Mouse (Mus musculus) lung, adult 18-20 months (tissue): ENCODE data around the gene Kif26b.

Experiments
- DNase-seq, 2 experiments: peaks; one replicate each; pipeline ENCODE4 v3.0.0; 2022; ENCODE audit warnings: mixed read lengths in 2 of 2

Gene Kif26b

DNA sequence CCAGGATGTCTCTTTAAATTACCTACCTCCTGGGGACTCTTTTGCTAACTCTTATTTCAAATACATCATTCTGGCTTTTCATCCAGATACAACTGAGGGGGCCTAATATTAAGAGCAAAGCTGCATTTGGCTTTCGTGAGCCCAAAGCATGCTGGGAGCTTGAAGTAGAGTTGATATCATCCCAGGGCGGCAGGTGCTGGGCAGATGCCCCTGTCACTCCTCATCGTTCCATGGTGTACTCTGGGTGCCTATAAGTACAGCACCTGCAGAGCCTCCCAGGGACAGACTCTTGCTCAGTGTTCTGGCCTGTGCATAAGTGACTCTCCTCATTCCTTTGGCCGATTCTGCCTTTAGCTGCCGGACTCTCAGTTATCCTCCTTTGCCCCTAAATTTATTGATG, 13.5 kb downstream of the Kif26b start:
- no peak for DNase-seq

GRCm38 (mm10) chr1:178542990-178543944, 14.3 kb downstream of the Kif26b start:
- no peak for DNase-seq

GRCm38 (mm10) chr1:178544585-178544984, 15.7 kb downstream of the Kif26b start:
- DNase-seq: no peak

DNA sequence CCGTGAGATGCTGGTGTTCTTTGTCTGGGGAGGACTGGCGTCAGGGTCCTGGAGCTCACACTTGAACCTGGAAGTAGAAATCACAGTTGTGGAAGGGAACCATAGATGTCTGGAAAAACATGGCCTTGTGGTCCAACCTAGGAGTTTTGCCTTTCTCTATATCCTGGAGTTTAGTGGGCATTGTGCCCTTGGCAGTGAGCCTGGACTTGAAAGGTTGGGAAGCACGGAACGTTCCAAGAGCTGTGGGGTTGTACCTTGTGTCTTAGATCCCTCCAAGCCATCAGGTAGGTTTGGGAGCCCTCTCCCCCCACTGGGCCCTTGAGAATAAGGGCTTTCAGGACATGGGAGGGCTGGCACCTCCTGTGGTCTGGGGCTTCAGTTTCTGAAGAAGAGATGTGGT, 20.7 kb downstream of the Kif26b start:
- no peak for DNase-seq

- no peak for DNase-seq
These were observed 21.6 kb downstream of the Kif26b start for GRCm38 (mm10) chr1:178550477-178551047.

DNA sequence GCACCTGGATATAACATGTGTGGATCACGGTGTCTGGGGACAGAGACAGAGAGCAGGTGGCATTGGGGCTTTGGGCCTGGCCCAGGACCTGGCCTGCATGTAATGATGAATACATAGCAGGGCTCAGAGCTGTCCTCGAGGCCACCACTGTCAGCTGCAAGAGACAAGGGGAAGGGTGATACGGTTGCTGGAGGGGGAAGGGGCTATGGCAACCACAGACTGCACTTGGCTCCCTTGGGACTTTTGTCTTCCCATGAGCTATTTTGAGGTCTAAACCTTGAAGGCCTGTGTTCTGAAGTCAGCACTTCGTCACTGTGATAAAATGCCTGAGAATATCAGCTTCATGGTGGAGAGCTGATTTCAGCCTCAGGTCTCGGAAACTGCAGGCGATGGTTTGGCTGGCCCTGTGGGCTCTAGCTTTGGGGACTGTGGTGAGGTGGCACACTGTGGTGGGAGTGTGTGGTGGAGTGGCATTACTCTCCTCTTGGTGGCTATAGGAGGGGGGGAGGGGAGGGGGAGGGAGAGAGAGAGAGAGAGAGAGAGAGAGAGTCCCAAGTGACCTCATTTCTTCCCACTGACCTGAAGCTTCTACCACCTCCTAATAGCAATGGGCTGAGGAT, 23.5 kb downstream of the Kif26b start:
- no peak for DNase-seq

DNA sequence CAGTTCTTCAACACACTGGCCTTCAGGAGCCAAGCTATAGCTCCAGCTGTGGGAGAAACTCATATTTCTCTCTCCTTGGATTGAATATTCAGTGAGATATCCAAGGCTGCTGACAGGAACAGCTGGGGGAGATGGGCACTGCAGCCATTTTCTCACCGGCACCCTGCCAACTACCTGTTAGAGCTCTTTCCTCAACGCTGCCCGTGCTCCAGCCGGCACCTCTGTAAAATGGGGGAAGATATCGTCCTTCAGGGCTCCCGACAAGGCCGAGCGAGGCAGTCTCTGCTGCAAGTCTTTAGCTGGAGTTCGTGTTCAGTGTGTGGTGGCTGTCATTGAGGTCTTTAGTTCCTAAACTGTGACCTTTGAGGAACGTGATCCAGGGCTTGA, 24.0 kb downstream of the Kif26b start:
- DNase-seq: no peak

DNA sequence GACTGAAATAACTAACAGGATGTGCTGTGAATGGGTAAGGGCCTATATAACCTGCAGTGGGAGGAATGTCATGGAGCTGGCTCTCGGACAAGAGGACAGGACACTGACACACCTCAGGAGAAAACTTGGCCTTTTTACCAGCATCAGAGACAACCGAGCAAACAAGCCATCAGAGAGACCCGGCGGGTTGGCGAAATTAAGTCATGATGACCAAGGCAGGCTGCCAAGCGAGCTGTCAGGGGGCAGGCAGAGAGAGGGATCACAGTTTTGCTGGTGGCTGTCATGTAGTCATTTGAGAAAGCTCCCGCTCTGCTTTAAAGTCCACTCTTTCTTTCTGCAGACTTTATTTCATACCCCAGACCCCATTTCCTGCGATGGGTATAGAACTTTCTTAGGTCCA, 27.3 kb downstream of the Kif26b start:
- DNase-seq: no peak

- no peak for DNase-seq
These were observed 31.1 kb downstream of the Kif26b start for GRCm38 (mm10) chr1:178560043-178560442.

- no peak for DNase-seq
These were observed 34.9 kb downstream of the Kif26b start for GRCm38 (mm10) chr1:178563834-178564233.

DNA sequence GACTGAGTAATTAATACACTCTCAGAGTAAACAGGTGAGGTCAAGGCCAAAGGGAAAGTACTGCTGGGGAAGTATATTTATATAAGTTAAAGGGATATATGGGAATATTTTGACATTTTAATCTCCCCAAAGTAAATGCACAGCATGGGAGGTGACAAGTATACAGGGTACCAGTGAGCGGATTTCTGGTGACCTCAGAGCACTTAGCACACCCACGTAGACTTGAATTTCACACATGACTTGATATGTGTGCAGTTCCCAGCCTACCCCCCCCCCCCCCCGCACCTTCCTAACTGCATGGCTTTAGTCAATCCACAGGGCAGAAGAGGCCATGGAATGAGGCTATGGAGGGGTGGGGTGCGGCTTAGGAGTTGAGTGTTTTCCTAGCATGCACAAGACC, 35.9 kb downstream of the Kif26b start:
- no peak for DNase-seq

DNA sequence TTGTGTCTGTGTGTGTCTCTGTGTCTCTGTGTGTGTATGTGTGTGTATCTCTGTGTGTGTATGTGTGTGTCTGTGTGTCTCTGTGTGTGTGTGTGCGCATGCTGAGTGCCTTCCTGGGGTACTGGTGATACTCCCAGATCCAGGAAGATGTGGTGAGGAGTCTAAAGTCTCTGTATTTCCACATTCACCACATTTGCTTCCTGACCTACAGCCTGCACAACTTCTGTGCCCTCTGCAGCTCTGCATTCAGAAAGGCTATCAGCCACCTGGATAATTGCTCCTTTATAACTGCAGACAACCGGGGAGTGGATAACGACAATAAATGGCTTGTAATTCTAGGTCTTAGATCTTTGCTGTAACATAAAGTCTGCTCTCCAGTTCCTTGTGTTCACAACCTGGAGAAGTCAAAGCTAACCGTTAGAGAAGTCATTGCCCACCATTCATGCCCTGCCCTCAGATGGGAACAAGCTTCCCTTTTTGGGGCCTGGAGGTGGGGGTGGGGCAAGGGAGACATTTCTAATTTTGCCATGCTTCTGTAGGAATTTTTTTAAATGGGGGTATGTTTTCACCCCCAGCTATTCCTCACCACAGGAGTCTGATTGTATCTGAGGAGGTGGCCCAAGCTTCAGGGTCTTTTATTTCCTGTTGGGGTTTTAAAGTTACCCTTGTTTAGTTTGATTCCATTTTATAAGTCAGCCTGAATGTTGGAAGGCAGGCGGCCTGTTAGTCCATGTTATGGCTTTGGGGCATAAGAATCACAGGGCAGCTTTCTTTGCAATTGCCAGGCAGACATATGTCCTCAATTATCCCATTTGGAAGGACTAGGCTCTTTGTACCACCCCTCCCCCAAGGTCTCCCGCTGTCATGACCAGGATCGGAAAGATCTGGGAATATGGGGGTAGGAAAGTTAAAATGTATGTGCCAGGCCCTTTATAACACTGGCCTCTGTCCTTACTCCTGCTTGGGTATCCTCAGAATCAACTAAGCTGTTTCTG, 39.9 kb downstream of the Kif26b start:
- DNase-seq: no peak

- no peak for DNase-seq
These were observed 42.1 kb downstream of the Kif26b start for GRCm38 (mm10) chr1:178571009-178571408.

- DNase-seq: no peak
These were observed 43.0 kb downstream of the Kif26b start for GRCm38 (mm10) chr1:178571885-178572444.

GRCm38 (mm10) chr1:178573406-178574032, 44.6 kb downstream of the Kif26b start:
- DNase-seq: no peak

GRCm38 (mm10) chr1:178575706-178576105, 46.8 kb downstream of the Kif26b start:
- no peak for DNase-seq

GRCm38 (mm10) chr1:178576926-178577325, 48.0 kb downstream of the Kif26b start:
- no peak for DNase-seq

DNA sequence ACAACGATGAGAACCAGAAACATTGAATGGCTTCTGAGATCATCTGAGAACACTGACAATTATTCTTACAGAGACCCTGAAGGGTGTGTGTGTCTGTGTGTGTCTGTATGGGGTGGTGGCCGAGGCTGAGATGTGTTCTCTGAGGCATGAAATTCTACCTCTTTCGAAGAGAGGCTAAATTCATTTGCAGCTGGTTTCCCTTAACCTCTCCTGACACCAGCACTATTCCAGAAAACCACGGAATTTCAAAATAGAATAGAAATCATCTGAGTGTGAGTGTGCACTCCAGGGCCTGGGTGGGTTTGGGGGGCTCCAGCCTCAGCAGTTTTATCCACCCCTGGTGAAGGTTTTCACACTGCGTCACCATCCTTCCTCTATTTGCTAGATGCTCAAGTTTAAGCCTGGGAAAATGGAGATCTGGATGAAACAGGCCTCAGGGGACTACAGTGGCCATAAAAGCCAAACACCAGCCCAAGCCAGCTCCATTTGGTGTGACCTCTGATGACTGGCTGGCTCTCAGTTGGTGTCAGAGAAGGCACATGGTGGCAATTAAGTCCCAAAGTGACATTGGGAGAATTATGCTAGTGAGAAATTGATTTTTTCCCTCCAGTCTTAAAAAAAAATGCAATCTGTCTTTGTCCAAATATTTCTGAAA, 56.6 kb downstream of the Kif26b start:
- DNase-seq: no peak

GRCm38 (mm10) chr1:178590229-178591171, 61.6 kb downstream of the Kif26b start:
- DNase-seq: no peak

DNA sequence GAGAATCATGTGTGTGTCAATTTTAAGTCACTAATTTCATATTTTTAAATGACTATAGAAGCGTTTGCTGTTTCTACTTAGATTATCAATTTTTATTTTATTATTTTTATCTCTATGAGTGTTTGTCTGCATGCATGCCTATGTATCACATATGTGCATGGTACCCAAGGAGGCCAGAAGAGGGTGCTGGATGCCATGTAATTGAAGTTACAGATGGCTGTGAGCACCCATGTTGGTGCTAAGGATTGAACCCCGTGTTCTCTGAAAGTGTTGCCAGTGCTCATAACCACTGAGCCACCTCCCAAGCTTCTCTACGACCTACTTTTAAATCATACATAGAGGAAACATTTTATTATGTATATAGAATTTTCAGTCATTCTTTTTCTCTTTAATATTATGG, 68.2 kb downstream of the Kif26b start:
- DNase-seq: no peak
